Mouse (Mus musculus) erythroid progenitor cell, adult 5-6 weeks (primary cell): ENCODE measurements around the gene Stambpl1. TPM values are rescaled to one million over a fixed set of nuclear protein-coding genes. Genes with fewer than 3 reads are reported as not detected.

Experiments used
- ATAC-seq: replicated peaks from 2 replicates; pipeline ENCODE4 v1.8.0; 2016; ENCODE audit warnings: moderate number of reproducible peaks, mild to moderate bottlenecking, moderate TSS enrichment, inconsistent platforms; ENCODE audit not compliant: poor library complexity, low FRiP score, severe bottlenecking
- total RNA-seq, 2 experiments: library from RNA; stranded (forward) in 1 of 2; stranded (reverse) in 1 of 2; fragments of 150-400 nt in 1 of 2; fragments of 186-747, 209-891 nt in 1 of 2; gene quantifications; 2 replicates each; pipeline versions ENCODE4 v1.2.3 to v1.2.4; 2015 to 2017; ENCODE audit warnings: low replicate concordance in 2 of 2

Stambpl1 gene
- total RNA-seq, 2 experiments from 2014 or later = 2.7 to 9.2 TPM

GRCm38 (mm10) chr19:34268991-34269390, 77.0 kb downstream of the Stambpl1 start:
- ATAC-seq = no peak

DNA sequence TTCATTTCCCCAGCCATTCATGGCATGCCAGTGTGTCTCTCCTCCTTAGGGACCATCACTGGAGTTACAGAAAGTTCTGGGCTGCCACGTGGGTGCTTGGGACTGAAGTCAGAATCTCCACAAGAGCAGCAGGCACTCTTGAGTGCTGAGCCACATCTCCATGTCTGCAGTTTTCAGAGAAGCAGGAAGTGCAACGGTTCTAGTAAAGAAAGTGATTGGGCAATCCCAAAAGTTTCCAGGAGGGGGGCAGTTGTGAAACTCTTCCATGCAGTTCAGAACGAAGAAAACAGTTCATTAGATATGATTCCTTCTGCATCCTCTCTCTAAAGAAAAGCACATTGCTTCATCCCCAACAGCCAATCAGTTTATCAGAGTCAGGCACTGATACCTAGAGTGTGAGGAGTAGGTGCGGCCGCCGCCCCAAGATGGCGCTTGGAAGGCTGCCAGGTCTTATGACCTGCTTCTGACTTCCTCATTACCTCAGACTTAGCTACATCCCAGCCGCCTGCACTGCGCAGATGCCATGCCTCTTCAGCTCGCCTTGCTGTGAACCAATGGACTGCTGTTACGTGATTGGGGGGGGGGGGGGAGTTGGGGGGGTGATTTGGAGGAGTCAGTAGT, 78.2 kb downstream of the Stambpl1 start:
- no peak for ATAC-seq

- no peak for ATAC-seq
Observed at GRCm38 (mm10) chr19:34270824-34271464, 78.9 kb downstream of the Stambpl1 start.

DNA sequence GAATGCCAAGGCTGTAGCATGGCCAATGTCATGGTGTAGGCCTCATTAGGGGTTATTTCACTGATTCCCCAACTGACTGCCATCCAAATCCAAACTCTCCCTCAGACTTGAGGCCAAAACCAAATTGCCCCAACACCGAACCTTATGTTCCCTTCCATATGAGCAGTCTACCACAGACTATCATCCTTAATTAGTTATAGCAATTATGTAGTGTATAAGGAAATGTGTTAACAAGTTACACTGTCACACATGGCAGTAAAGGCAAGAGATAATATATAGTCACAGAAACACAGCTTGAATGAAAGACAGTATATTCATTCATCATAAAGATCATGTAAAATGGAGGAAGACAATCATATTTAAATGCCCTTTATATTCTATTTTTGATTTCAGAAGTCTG, 81.0 kb downstream of the Stambpl1 start:
- ATAC-seq = no peak

DNA sequence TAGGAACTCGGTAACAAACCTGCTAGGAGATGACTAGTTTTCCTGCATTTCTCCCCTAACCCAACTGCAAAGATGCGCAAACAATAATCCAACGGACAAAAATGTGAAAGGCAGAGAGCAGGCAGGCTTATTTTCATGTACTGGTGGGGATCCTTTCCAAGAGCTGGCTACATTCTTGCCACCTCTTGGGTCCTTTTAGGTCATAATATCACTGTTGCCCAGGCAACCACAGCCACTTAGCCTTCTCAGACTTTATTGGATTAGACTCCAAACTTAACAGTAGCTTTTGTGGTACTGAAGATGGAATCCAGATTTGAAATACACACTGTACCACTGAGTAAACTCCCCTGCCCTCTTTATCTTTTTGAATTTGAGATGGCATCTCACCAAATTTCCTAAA, 86.0 kb downstream of the Stambpl1 start:
- ATAC-seq = no peak

- no peak for ATAC-seq
Observed at GRCm38 (mm10) chr19:34283614-34284013, 91.6 kb downstream of the Stambpl1 start.

- no peak for ATAC-seq
Observed at GRCm38 (mm10) chr19:34284383-34284782, 92.4 kb downstream of the Stambpl1 start.

- no peak for ATAC-seq
Observed at GRCm38 (mm10) chr19:34284826-34285225, 92.8 kb downstream of the Stambpl1 start.

DNA sequence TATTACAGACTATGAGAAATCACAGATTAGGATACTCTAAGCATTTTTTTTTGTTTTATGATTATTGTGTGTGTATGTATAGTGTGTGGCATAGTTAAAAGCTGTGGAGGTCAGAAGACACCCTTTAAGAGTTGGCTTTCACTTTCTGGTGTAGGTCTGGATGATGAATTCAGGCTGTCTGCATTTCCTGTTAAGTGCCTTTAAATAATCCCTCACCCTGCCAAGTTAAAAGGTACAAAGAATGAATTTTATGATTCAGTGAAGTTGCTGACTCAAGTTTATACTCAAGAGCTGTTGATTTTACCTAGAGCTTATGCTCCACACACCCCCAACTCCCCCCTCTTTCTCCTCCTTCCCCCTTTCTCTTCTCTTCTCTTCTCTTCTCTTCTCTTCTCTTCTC, 95.2 kb downstream of the Stambpl1 start:
- ATAC-seq = no peak

GRCm38 (mm10) chr19:34287656-34288415, 95.8 kb downstream of the Stambpl1 start:
- ATAC-seq = no peak

GRCm38 (mm10) chr19:34288696-34289095, 96.7 kb downstream of the Stambpl1 start:
- ATAC-seq = no peak

Other genes with a start within 250 kb of the Stambpl1 start
- gene Lipf, start 231.0 kb upstream of the Stambpl1 start, total RNA-seq (2015; ENCODE audit: low replicate concordance) = not detected in 2 replicates
- not detected in 2 replicates for gene Lipf, start 231.0 kb upstream of the Stambpl1 start, total RNA-seq (2017; ENCODE audit: low replicate concordance)
- gene Lipk, start 183.9 kb upstream of the Stambpl1 start, total RNA-seq (2015; ENCODE audit: low replicate concordance) = not detected in 2 replicates
- gene Lipk, start 183.9 kb upstream of the Stambpl1 start, total RNA-seq (2017; ENCODE audit: low replicate concordance) = not detected in 2 replicates
- gene Lipn, start 124.9 kb upstream of the Stambpl1 start, total RNA-seq (2015; ENCODE audit: low replicate concordance) = not detected in 2 replicates
- not detected in 2 replicates for gene Lipn, start 124.9 kb upstream of the Stambpl1 start, total RNA-seq (2017; ENCODE audit: low replicate concordance)
- gene Lipm, start 91.3 kb upstream of the Stambpl1 start, total RNA-seq (2015; ENCODE audit: low replicate concordance) = not detected in 2 replicates
- not detected in 2 replicates for gene Lipm, start 91.3 kb upstream of the Stambpl1 start, total RNA-seq (2017; ENCODE audit: low replicate concordance)
- 4.6 and 10.5 TPM in 2 replicates for gene Ankrd22, start 26.2 kb upstream of the Stambpl1 start, total RNA-seq (2015; ENCODE audit: low replicate concordance)
- gene Ankrd22, start 26.2 kb upstream of the Stambpl1 start, total RNA-seq (2017; ENCODE audit: low replicate concordance) = 1.3 TPM in 1 of 2 replicates, not detected in the other
- 1.4 TPM in 1 of 2 replicates, not detected in the other for gene Acta2, start 63.4 kb downstream of the Stambpl1 start, total RNA-seq (2015; ENCODE audit: low replicate concordance)
- gene Acta2, start 63.4 kb downstream of the Stambpl1 start, total RNA-seq (2017; ENCODE audit: low replicate concordance) = 0.77 TPM in 1 of 2 replicates, not detected in the other
- gene Fas, start 98.4 kb downstream of the Stambpl1 start, total RNA-seq (2015; ENCODE audit: low replicate concordance) = not detected in 2 replicates
- gene Fas, start 98.4 kb downstream of the Stambpl1 start, total RNA-seq (2017; ENCODE audit: low replicate concordance) = 2.6 and 8.5 TPM in 2 replicates